Mouse (Mus musculus): Measurements from ENCODE around the gene Slc25a36.

DNA sequence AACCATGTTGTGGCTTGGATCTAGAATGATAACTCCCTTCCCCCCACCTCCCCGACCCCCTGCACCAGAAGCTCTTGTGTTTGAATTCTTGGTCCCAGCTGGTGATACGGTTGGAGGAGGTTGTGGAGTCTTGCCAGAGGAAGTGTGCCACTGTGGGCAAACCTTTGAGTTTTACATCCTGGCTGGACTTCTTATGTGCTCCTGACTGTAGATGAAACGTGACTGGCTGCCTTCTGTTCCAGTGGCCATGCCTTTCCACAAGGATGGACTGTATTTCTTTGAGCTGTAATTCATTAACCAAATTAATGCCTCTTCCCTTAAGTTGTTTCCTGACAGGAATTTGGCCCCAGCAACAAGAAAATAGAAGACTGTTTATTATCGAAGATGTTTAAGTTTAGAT is 26.2 kb upstream of the Slc25a36 start:
- TF ChIP-seq CTCF (IDR thresholded peaks at IDR 0.05; ENCODE audit: extremely low read depth, insufficient read depth, insufficient read length, insufficient replicate concordance) (no peak), POLR2A (IDR thresholded peaks at IDR 0.05; ENCODE audit: low read depth, low read length) (no peak)
